Mouse (Mus musculus): Measurements from ENCODE around the gene Chst11.

Gene Chst11

GRCm38 (mm10) chr10:83184480-83185069, 199.3 kb downstream of the Chst11 start:
- DNase-seq = peak; percentile 55

GRCm38 (mm10) chr10:83185121-83185520, 199.8 kb downstream of the Chst11 start:
- DNase-seq = no peak

- no peak for DNase-seq
Observed at GRCm38 (mm10) chr10:83186167-83186566, 200.9 kb downstream of the Chst11 start.

- DNase-seq = no peak
Observed at GRCm38 (mm10) chr10:83186984-83187383, 201.7 kb downstream of the Chst11 start.

DNA sequence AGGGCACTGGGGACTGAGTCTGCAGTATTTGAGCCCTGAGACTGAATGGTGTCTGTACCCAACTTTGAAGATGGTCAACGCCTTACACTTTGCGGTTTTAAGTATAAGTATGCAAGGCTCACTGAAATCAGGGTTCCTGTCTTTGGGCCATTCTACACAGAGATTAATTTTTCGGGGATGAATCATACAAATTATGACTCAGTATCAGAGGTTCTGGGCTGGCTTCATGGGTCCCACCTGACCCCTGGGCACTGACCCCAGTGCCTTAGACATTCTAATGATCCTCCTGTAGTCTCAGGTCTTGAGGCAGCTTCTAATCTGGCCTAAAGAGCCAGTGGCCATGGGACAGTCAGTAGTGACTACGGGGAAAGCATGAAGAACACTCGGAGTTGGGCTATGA, 203.8 kb downstream of the Chst11 start:
- no peak for DNase-seq

DNA sequence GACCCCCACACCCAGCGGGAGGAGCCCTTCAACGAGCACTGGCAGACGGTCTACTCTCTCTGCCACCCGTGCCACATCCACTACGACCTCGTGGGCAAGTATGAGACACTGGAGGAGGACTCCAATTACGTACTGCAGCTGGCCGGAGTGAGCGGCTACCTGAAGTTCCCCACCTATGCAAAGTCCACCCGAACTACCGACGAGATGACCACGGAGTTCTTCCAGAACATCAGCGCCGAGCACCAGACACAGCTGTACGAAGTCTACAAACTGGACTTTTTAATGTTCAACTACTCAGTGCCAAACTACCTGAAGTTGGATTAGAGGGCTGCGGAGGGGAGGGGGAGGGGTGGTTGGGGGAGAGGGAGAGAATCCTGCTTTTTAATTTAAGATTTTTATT, 206.2 kb downstream of the Chst11 start:
- DNase-seq = no peak

- no peak for DNase-seq
Observed at GRCm38 (mm10) chr10:83191982-83192381, 206.7 kb downstream of the Chst11 start.

GRCm38 (mm10) chr10:83197690-83198336, 212.5 kb downstream of the Chst11 start:
- peak; percentile 74 for DNase-seq

- no peak for DNase-seq
Observed at GRCm38 (mm10) chr10:83198692-83199091, 213.4 kb downstream of the Chst11 start.

- DNase-seq = no peak
Observed at GRCm38 (mm10) chr10:83199290-83199689, 214.0 kb downstream of the Chst11 start.

DNA sequence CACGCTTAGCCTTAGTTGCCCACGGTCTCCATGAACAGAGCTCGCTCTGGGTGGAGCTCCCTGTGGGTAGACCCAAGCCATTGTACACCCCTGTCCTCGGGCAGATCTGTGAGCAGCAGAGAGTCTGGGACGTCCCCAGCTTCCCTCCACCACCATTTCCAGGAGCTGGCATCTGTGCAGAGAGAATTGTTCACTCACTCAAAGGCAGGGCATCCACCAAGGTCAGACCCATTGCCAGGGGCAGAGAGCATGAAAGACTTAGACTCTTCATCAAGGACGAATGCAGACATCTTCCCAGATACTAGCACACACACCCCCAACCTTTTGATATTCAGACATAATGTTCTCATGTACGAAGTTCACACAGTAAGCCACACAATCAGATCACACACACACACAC, 216.2 kb downstream of the Chst11 start:
- DNase-seq = no peak

DNA sequence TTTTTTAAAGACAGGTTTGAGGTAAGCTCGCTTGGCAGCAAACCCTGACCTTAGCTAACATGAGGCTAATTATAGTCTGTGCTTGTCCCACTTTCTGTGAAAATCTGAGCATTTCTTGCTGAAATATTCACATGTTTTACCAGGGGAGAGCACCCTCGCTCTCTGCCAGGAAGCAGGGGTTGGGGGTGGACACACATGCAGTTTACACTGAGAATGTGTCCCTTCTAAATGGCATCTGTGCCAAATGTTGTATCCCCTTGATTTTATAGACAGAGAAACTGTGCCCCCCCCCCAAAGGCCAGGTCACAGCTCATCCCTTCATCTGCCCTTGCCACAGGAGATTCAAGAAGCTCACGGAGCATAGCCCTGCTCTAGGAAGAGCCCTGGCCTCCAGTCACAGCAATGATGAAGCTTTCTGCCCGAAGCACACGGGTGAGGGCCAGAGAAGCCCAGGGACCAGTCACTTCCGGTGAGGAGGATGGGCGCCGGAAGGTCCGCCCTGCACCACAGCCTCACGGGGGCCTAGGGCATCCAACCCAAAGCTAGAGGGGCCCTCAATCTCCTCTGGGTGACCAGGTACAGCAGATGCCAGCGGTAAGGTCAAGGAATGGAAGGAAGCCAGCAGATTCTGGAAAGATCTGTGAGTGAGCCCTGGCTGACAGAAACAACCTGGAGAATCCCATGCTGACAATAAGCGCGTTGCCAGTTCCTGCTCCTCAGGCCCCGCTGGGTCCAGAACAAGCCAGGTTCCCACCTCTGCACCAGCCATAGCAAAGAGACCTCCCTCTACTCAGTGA, 217.8 kb downstream of the Chst11 start:
- DNase-seq = peak; percentile 63

DNA sequence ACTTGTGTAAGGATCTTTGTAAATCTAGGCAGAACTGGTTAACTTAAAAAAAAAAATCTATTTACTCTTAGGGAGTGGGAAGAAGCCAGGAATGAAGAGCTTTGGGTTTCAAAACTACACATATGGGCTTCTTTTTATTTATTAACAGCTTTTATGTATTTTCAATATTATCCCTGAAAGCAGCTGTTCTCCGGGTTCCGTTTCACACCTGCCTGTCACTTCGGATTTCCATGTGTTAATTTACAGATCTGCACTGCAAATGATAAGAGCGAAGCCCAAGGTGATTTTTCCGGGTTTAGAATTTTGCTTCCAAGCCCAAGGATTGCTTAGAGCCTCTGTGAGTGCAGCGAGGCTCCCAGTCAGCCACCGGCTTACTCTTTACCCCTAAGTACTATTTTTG, 223.1 kb downstream of the Chst11 start:
- no peak for DNase-seq

GRCm38 (mm10) chr10:83209388-83209787, 224.1 kb downstream of the Chst11 start:
- DNase-seq = no peak

DNA sequence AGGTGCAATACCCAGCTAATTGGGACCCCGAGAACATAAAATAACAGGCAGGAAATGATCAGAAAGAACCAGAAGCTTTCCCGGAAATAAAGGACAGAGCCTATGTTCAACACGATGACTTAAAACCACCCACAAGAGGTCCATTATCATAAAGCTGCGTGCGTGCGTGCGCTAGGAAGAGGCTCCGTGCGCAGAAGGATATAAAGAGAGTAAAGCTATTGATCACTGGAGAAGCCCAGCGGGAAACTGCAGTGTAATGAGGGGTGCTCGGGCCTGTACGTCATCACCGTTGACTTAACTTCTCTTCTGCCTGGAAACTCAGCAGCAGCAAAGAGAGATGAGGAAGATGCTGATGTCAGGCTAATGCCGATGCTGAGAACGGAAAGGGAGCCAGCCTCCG, 224.8 kb downstream of the Chst11 start:
- DNase-seq = no peak

DNA sequence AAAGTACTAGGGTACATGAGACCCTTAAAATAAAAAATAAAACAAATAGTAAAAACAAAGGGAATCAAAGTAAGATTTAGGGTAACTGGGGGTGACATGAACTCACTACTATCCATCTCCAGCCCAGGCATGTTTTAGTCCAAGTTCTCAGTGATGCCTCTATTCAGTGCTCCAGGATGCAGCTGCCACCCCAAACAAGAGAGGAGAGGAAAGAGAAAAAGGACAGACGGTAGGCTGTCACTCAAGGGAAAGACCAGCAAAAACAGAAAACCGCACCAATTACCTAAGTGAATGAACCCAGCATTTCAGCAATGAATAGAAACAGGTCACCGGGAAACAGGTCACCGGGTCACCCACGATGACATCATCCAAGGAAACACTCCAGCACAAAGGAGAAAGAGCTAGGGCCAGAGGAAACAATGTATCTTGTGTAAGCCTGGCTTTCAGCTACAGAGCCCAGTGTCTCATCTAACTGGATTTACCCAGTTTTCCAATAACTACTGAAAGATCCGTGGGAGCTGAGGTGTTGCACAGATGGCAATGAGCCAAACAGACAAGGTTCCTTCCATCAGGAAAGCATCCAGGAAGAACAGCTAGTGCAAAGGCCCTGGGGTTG, 225.8 kb downstream of the Chst11 start:
- DNase-seq = no peak

DNA sequence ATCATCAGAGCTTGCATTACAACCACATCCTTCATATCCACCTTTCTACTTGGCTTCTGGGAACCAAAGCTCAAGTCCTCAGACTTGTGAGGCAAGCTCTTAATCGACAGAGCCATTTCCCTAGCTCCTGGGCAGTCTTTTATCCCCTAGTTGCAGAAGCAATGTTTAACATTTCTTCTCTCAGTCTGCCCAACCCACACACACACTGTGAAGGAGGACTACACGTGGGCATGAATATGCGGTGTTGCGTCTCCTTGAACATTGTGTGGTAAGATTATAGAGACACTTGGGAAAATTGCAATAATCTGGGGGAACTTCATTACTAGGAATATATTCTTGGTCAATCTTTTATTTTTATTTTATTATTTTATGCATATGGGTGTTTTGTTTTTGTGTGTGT, 227.3 kb downstream of the Chst11 start:
- no peak for DNase-seq

DNA sequence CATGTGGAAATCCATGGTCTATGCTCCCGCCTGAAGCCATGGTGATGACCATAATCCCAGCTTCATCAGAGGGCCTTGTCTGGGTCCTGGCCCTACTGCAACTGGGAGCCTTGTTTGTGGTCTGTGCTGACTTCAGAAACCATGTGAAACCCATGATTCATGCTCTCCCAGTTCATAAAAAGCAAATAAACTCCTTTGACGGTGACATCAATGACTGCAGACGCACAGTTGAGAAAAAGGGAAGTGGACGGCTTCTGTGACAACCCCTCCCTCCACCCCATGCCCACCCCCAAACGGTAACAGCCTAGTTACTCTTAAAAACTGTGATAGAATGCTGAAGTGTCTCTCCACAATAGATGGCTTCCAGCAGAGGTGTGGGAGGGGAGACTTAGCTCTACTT, 230.3 kb downstream of the Chst11 start:
- no peak for DNase-seq

- no peak for DNase-seq
Observed at GRCm38 (mm10) chr10:83217256-83217655, 232.0 kb downstream of the Chst11 start.

GRCm38 (mm10) chr10:83218778-83219177, 233.5 kb downstream of the Chst11 start:
- no peak for DNase-seq

DNA sequence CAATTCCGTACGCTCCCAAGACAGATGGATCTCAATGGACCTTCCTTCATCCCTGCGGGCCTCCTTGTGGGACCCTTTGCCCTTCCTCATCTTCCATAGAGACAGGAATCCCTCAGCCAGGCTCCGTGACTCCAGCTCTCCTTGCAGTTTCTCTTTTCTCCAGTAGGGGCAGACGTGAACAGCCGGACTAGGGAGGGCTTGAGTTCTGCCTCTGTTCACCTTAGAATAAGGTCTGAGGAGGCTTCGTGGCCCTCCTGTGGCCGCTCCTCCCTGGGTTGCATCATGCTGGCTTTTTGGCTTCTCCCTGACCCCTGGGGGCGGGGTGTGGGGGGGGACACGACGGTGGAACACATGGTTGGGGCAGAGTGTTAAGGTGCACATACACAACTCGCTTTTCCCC, 234.4 kb downstream of the Chst11 start:
- peak; percentile 59 for DNase-seq

GRCm38 (mm10) chr10:83220217-83220616, 234.9 kb downstream of the Chst11 start:
- no peak for DNase-seq

- DNase-seq = no peak
Observed at GRCm38 (mm10) chr10:83220847-83221246, 235.5 kb downstream of the Chst11 start.

GRCm38 (mm10) chr10:83224999-83225398, 239.7 kb downstream of the Chst11 start:
- DNase-seq = no peak

Data from cerebellum, adult 9-11 months (tissue).